Mouse (Mus musculus): ENCODE data around the gene Gm49320.

DNA sequence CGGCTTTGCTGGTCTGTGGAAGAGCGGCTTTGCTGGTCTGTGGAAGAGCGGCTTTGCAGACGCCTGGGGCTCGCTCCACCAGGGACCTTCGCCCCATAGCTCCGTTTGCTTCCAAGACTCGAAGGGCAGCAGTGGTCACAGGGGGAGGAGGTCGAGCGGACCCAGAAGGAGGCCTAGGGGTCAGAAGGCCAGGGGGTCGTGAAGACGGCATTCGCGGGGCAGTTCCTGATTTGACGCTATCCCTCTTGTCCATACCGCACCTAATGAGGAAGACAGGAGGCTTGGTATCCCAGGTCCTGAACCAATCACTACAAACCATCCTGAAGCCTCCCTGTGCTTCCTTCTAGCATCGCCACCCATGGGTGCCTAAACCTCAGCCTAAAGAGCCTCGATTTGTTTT lies 22.4 kb upstream of the Gm49320 start:
- TF ChIP-seq CTCF (IDR thresholded peaks at IDR 0.05; ENCODE audit: borderline replicate concordance, control insufficient read depth, extremely low read depth, insufficient read depth, low read length, poor library complexity) (no peak), POLR2A (IDR thresholded peaks at IDR 0.05; ENCODE audit: control insufficient read depth, extremely low read depth, insufficient read depth, low read length, poor library complexity) (no peak)

All from thymus, adult 2 months (tissue).